Mouse (Mus musculus): ENCODE data around the gene Rtca. TPM values are rescaled to one million over a fixed set of nuclear protein-coding genes. Genes with fewer than 3 reads are reported as not detected.

Rtca gene
- polyA plus RNA-seq, 1 experiment from 2014 or later = 95.6 TPM

- Histone ChIP-seq H3K27ac (ENCODE audit: low read depth, low read length) (no peak overlapping the region), H3K36me3 (ENCODE audit: control insufficient read depth, insufficient read depth, low read length) (peaks cover 3% of the 10 kb centered on the region), H3K4me1 (ENCODE audit: control insufficient read depth, insufficient read depth, low read length) (no peaks in the 10 kb centered on the region), H3K4me3 (ENCODE audit: low read length) (no peak overlapping the region), H3K4me2 (replicated peaks; ENCODE audit: low read depth, low read length) (no peak overlapping the region), H3K9me3 (ENCODE audit: control insufficient read depth, low read length) (no peaks in the 10 kb centered on the region; the same call in 1 of the 2 replicates), H3K27me3 (ENCODE audit: control insufficient read depth, insufficient read depth, low read length) (no peaks in the 10 kb centered on the region), H3K9ac (ENCODE audit: low read depth, low read length) (no peak overlapping the region)
- no peak for ATAC-seq (ENCODE audit: low FRiP score, low TSS enrichment)
- WGBS = 80% methylated on average over 3 of the region's 3 CpGs
Observed at GRCm38 (mm10) chr3:116482724-116483123, 25.3 kb downstream of the Rtca start.

GRCm38 (mm10) chr3:116480937-116481336, 27.1 kb downstream of the Rtca start:
- Histone ChIP-seq H3K4me2 (replicated peaks; ENCODE audit: low read depth, low read length) (no peak overlapping the region), H3K27ac (ENCODE audit: low read depth, low read length) (no peak overlapping the region), H3K9me3 (ENCODE audit: control insufficient read depth, low read length) (no peaks in the 10 kb centered on the region; the same call in 1 of the 2 replicates), H3K36me3 (ENCODE audit: control insufficient read depth, insufficient read depth, low read length) (no peaks in the 10 kb centered on the region), H3K4me3 (ENCODE audit: low read length) (no peak overlapping the region), H3K27me3 (ENCODE audit: control insufficient read depth, insufficient read depth, low read length) (no peaks in the 10 kb centered on the region), H3K9ac (ENCODE audit: low read depth, low read length) (no peak overlapping the region), H3K4me1 (ENCODE audit: control insufficient read depth, insufficient read depth, low read length) (no peaks in the 10 kb centered on the region)
- WGBS = 61% methylated on average over 5 of the region's 5 CpGs
- 0 out of 2 replicates have a peak, but pooled peaks have one; percentile 28 for ATAC-seq (ENCODE audit: low FRiP score, low TSS enrichment)

- Histone ChIP-seq H3K9me3 (ENCODE audit: control insufficient read depth, low read length) (no peaks in the 10 kb centered on the region; the same call in 1 of the 2 replicates), H3K4me3 (ENCODE audit: low read length) (no peak overlapping the region), H3K4me1 (ENCODE audit: control insufficient read depth, insufficient read depth, low read length) (no peaks in the 10 kb centered on the region), H3K4me2 (replicated peaks; ENCODE audit: low read depth, low read length) (no peak overlapping the region), H3K36me3 (ENCODE audit: control insufficient read depth, insufficient read depth, low read length) (no peaks in the 10 kb centered on the region), H3K27ac (ENCODE audit: low read depth, low read length) (no peak overlapping the region), H3K9ac (ENCODE audit: low read depth, low read length) (no peak overlapping the region), H3K27me3 (ENCODE audit: control insufficient read depth, insufficient read depth, low read length) (no peaks in the 10 kb centered on the region)
- 81% methylated on average over 2 of the region's 2 CpGs for WGBS
- ATAC-seq (ENCODE audit: low FRiP score, low TSS enrichment) = no peak
Observed at GRCm38 (mm10) chr3:116480119-116480518, 27.9 kb downstream of the Rtca start.

DNA sequence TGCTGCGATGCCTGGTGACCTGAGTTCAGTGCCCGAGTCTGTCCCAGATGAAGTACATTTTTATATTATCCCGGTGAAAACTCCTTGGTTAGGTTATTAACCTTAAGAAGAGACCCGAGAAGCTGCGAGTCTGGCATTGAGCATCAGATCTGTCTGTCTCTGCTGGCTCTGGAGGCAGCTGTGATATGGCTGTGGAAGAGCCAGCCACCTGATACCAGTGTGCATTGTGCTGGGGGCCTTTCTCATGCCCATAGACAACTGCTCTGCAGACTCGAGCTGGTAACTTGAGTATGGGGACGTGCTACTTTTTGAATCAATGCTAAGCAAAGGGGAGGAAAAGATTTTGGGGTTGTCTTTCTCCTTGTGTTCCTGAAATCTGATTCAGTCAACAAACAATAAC, 30.7 kb downstream of the Rtca start:
- Histone ChIP-seq H3K36me3 (ENCODE audit: control insufficient read depth, insufficient read depth, low read length) (no peaks in the 10 kb centered on the region), H3K4me3 (ENCODE audit: low read length) (no peak overlapping the region), H3K27me3 (ENCODE audit: control insufficient read depth, insufficient read depth, low read length) (no peaks in the 10 kb centered on the region), H3K27ac (ENCODE audit: low read depth, low read length) (no peak overlapping the region), H3K9ac (ENCODE audit: low read depth, low read length) (no peak overlapping the region), H3K4me2 (replicated peaks; ENCODE audit: low read depth, low read length) (no peak overlapping the region), H3K9me3 (ENCODE audit: control insufficient read depth, low read length) (no peaks in the 10 kb centered on the region), H3K4me1 (ENCODE audit: control insufficient read depth, insufficient read depth, low read length) (no peaks in the 10 kb centered on the region)
- ATAC-seq (ENCODE audit: low FRiP score, low TSS enrichment) = no peak; the same call in 1 of the 2 replicates
- 71% methylated on average over 7 of the region's 7 CpGs for WGBS

DNA sequence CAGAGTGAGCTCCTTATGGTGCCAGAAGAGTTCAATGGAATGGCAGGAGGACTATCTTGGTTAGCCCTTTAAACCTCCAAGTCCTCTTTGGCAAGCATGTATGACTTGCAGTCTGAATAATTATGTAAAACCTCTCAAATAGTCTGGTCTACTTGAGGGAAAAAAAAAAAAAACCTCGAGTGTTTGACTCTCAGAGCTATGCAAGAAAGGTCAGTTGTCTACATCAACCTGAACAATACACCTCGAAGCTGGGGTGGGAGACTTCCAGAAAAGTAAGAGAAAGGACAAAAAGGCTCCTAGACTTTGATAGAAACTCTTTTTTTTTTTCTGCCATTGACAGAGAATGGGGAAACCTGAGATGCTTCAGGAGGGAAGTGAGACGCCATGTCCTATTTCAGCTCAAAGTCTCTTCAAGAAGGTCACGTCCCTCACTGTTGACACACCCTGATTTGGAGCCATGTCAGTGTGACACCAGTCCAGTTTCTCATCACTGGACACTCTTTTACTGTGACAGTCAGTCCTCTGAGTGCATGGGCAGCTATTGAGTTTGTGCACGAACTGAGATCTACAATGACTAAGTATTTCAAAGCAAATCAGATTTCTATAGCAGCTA, 31.2 kb downstream of the Rtca start:
- H3K9me3 ChIP-seq (ENCODE audit: control insufficient read depth, low read length) = no peaks in the 10 kb centered on the region
- H3K27me3 ChIP-seq (ENCODE audit: control insufficient read depth, insufficient read depth, low read length) = no peaks in the 10 kb centered on the region
- H3K9ac ChIP-seq (ENCODE audit: low read depth, low read length) = no peak overlapping the region
- no peak overlapping the region for H3K4me2 ChIP-seq (replicated peaks; ENCODE audit: low read depth, low read length)
- no peak for ATAC-seq (ENCODE audit: low FRiP score, low TSS enrichment)
- H3K4me3 ChIP-seq (ENCODE audit: low read length) = no peak overlapping the region
- H3K36me3 ChIP-seq (ENCODE audit: control insufficient read depth, insufficient read depth, low read length) = no peaks in the 10 kb centered on the region
- WGBS = 48% methylated on average over 5 of the region's 5 CpGs
- no peak overlapping the region for H3K27ac ChIP-seq (ENCODE audit: low read depth, low read length)
- H3K4me1 ChIP-seq (ENCODE audit: control insufficient read depth, insufficient read depth, low read length) = no peaks in the 10 kb centered on the region

DNA sequence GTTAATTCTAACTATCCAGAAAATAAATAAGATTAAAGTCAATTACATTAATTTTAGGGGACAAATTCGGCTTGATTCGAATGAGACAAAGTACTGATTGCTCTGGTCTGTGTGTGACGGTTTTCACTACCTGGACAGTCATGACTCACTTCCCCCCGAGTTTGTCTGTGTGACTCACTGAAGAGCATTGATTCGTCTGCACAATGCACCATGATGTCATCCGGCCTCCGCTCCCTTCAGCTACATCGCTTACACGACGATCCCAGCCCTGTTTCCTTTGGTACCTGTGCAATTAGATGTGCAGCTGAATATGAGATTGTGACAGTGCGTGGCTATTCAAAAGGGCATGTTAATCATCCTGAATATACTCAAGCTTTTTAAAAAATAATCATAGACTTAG, 33.4 kb downstream of the Rtca start:
- no peak overlapping the region for H3K4me2 ChIP-seq (replicated peaks; ENCODE audit: low read depth, low read length)
- no peak for ATAC-seq (ENCODE audit: low FRiP score, low TSS enrichment)
- no peaks in the 10 kb centered on the region for H3K9me3 ChIP-seq (ENCODE audit: control insufficient read depth, low read length)
- no peaks in the 10 kb centered on the region for H3K36me3 ChIP-seq (ENCODE audit: control insufficient read depth, insufficient read depth, low read length)
- H3K4me3 ChIP-seq (ENCODE audit: low read length) = no peak overlapping the region
- H3K27ac ChIP-seq (ENCODE audit: low read depth, low read length) = no peak overlapping the region
- 75% methylated on average over 11 of the region's 11 CpGs for WGBS
- no peaks in the 10 kb centered on the region for H3K27me3 ChIP-seq (ENCODE audit: control insufficient read depth, insufficient read depth, low read length)
- H3K4me1 ChIP-seq (ENCODE audit: control insufficient read depth, insufficient read depth, low read length) = no peaks in the 10 kb centered on the region
- H3K9ac ChIP-seq (ENCODE audit: low read depth, low read length) = no peak overlapping the region

DNA sequence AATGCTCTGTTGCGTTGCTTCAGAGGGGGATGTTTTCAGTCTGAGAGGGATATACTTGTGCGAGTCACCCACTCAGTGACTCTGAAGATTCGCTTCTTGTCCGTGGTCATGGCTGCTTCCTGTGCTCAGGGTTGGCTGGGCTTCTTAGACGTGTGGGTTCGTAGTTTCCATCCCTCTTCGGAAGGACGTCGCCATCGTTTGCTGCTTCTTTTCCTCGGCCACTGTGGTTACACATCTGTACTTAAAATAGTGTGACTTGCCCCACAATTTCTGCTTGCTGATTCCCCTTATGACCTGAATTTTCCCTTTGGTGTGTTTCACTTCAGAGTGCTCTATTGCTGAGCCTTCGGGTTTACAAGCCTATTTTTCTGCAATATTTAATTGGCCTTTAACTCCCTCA, 42.3 kb downstream of the Rtca start:
- Histone ChIP-seq H3K27ac (ENCODE audit: low read depth, low read length) (no peak overlapping the region), H3K9me3 (ENCODE audit: control insufficient read depth, low read length) (no peaks in the 10 kb centered on the region), H3K4me1 (ENCODE audit: control insufficient read depth, insufficient read depth, low read length) (no peaks in the 10 kb centered on the region), H3K36me3 (ENCODE audit: control insufficient read depth, insufficient read depth, low read length) (no peaks in the 10 kb centered on the region), H3K9ac (ENCODE audit: low read depth, low read length) (no peak overlapping the region), H3K4me2 (replicated peaks; ENCODE audit: low read depth, low read length) (no peak overlapping the region), H3K4me3 (ENCODE audit: low read length) (no peak overlapping the region), H3K27me3 (ENCODE audit: control insufficient read depth, insufficient read depth, low read length) (no peaks in the 10 kb centered on the region)
- WGBS = 93% methylated on average over 12 of the region's 12 CpGs
- ATAC-seq (ENCODE audit: low FRiP score, low TSS enrichment) = no peak

GRCm38 (mm10) chr3:116464318-116464717, 43.7 kb downstream of the Rtca start:
- WGBS = 19% methylated on average over 2 of the region's 2 CpGs

GRCm38 (mm10) chr3:116461053-116461452, 47.0 kb downstream of the Rtca start:
- no peak overlapping the region for H3K4me2 ChIP-seq (replicated peaks; ENCODE audit: low read depth, low read length)
- no peaks in the 10 kb centered on the region for H3K9me3 ChIP-seq (ENCODE audit: control insufficient read depth, low read length)
- no peaks in the 10 kb centered on the region for H3K36me3 ChIP-seq (ENCODE audit: control insufficient read depth, insufficient read depth, low read length)
- H3K4me3 ChIP-seq (ENCODE audit: low read length) = no peak overlapping the region
- ATAC-seq (ENCODE audit: low FRiP score, low TSS enrichment) = no peak
- H3K9ac ChIP-seq (ENCODE audit: low read depth, low read length) = no peak overlapping the region
- H3K27me3 ChIP-seq (ENCODE audit: control insufficient read depth, insufficient read depth, low read length) = no peaks in the 10 kb centered on the region
- WGBS = 75% methylated on average over 4 of the region's 4 CpGs
- H3K4me1 ChIP-seq (ENCODE audit: control insufficient read depth, insufficient read depth, low read length) = no peaks in the 10 kb centered on the region
- no peak overlapping the region for H3K27ac ChIP-seq (ENCODE audit: low read depth, low read length)

More at GRCm38 (mm10) chr3:116464318-116464717, 43.7 kb downstream of the Rtca start:
- Histone ChIP-seq H3K9ac (ENCODE audit: low read depth, low read length) (no peak overlapping the region), H3K9me3 (ENCODE audit: control insufficient read depth, low read length) (no peaks in the 10 kb centered on the region), H3K4me2 (replicated peaks; ENCODE audit: low read depth, low read length) (no peak overlapping the region), H3K4me3 (ENCODE audit: low read length) (no peak overlapping the region), H3K27ac (ENCODE audit: low read depth, low read length) (no peak overlapping the region), H3K27me3 (ENCODE audit: control insufficient read depth, insufficient read depth, low read length) (no peaks in the 10 kb centered on the region), H3K36me3 (ENCODE audit: control insufficient read depth, insufficient read depth, low read length) (no peaks in the 10 kb centered on the region), H3K4me1 (ENCODE audit: control insufficient read depth, insufficient read depth, low read length) (no peaks in the 10 kb centered on the region)
- ATAC-seq (ENCODE audit: low FRiP score, low TSS enrichment) = no peak
